Mouse (Mus musculus) A20 (cell line): ENCODE measurements around the gene Gramd1a.

Experiments
- DNase-seq: peaks from one replicate; pipeline ENCODE4 v3.0.0-alpha.2; 2011; ENCODE audit warnings: low read depth, low spot score

Gramd1a gene

GRCm38 (mm10) chr7:31151301-31152241 is 4.1 kb downstream of the Gramd1a start:
- DNase-seq, result peak; percentile 82

- peak; percentile 88 for DNase-seq
Measured at GRCm38 (mm10) chr7:31150566-31151300, 5.0 kb downstream of the Gramd1a start.

- DNase-seq, result peak; percentile 74
Measured at GRCm38 (mm10) chr7:31149751-31150565, 5.7 kb downstream of the Gramd1a start.

- DNase-seq, result no peak
Measured at GRCm38 (mm10) chr7:31149271-31149670, 6.4 kb downstream of the Gramd1a start.

- DNase-seq, result peak; percentile 87
Measured at GRCm38 (mm10) chr7:31148756-31149155, 6.9 kb downstream of the Gramd1a start.

GRCm38 (mm10) chr7:31148086-31148485 is 7.6 kb downstream of the Gramd1a start:
- no peak for DNase-seq

- no peak for DNase-seq
Measured at GRCm38 (mm10) chr7:31145596-31146160, 10.0 kb downstream of the Gramd1a start.

- DNase-seq, result no peak
Measured at GRCm38 (mm10) chr7:31144886-31145285, 10.8 kb downstream of the Gramd1a start.

- no peak for DNase-seq
Measured at GRCm38 (mm10) chr7:31140941-31141340, 14.8 kb downstream of the Gramd1a start.

GRCm38 (mm10) chr7:31140302-31140701 is 15.4 kb downstream of the Gramd1a start:
- no peak for DNase-seq

- no peak for DNase-seq
Measured at GRCm38 (mm10) chr7:31139765-31140164, 15.9 kb downstream of the Gramd1a start.

GRCm38 (mm10) chr7:31135717-31136116 is 20.0 kb downstream of the Gramd1a start:
- DNase-seq, result no peak

- no peak for DNase-seq
Measured at GRCm38 (mm10) chr7:31131866-31132265, 23.8 kb downstream of the Gramd1a start.

GRCm38 (mm10) chr7:31130841-31131240 is 24.9 kb downstream of the Gramd1a start:
- DNase-seq, result peak; percentile 72

- DNase-seq, result no peak
Measured at GRCm38 (mm10) chr7:31130197-31130596, 25.5 kb downstream of the Gramd1a start.

- DNase-seq, result no peak
Measured at GRCm38 (mm10) chr7:31128157-31128705, 27.5 kb downstream of the Gramd1a start.

GRCm38 (mm10) chr7:31126851-31127724 is 28.6 kb downstream of the Gramd1a start, which contains the start of gene Scn1b:
Gene Scn1b (minus strand): TSS chr7:31127003.
- DNase-seq, result no peak

GRCm38 (mm10) chr7:31126211-31126751 is 29.4 kb downstream of the Gramd1a start:
- DNase-seq, result no peak

GRCm38 (mm10) chr7:31125116-31125515 is 30.6 kb downstream of the Gramd1a start:
- no peak for DNase-seq

- no peak for DNase-seq
Measured at GRCm38 (mm10) chr7:31124381-31124780, 31.3 kb downstream of the Gramd1a start.
